Mouse (Mus musculus): ENCODE results near the gene Rassf2. TPM values are rescaled to one million over a fixed set of nuclear protein-coding genes. Genes with fewer than 3 reads are reported as not detected.

The Rassf2 gene
- total RNA-seq, 2 experiments from 2014 or later: 3.5 to 6.8 TPM

DNA sequence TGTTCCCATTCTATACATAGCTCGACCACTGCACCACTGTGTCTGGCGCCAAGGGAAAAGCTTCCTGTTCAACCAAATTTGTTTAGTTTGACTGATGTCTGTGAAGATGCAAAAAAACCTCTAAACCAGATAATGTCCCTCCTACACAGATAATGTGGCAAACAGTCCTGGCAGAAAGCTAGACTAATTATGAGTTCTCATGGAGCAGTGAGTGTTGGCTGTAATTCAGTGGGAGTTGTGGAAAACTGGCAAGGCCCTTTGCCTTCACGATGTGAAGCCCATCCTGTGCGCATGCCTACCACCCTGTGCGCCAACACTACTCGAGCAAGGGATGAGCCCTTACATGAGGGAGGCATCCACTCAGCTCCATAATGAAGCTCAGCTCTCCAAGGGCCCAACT, 84.3 kb downstream of the Rassf2 start:
- DNase-seq: no peak
- TF ChIP-seq CTCF (IDR thresholded peaks at IDR 0.05): no peak
- Histone ChIP-seq H3K27ac (no peak overlapping the region), H3K4me3 (no peak overlapping the region)
- intact Hi-C loops (cut with DNase I): loop anchor here (10.0 kb wide), 1 partner anchor 401 kb away; no protein-coding TSS in a partner anchor

DNA sequence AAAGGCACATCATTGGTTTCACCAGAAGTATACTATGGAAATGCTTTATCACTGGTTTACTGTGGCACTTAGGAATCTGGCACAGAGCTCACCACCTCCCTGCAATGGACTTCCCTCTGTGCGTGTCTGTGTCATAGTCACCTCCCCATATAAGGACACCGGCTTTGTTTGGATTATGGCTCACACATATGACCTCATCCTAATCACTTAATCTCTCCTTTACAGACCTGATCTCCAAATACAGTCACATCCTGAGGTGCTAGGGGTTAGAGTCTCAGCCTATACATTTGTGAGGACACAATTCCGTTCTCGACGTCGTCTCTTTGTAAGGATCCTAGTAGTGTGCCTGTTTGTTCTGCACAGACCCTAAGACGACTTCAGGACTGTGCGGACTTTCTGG, 84.8 kb downstream of the Rassf2 start:
- H3K27ac ChIP-seq: no peak overlapping the region
- no peak overlapping the region for H3K4me3 ChIP-seq
- DNase-seq: no peak
- intact Hi-C loops (cut with DNase I): loop anchor here (10.0 kb wide), 1 partner anchor 400 kb away; no protein-coding TSS in a partner anchor
- no peak for TF ChIP-seq CTCF (IDR thresholded peaks at IDR 0.05)

DNA sequence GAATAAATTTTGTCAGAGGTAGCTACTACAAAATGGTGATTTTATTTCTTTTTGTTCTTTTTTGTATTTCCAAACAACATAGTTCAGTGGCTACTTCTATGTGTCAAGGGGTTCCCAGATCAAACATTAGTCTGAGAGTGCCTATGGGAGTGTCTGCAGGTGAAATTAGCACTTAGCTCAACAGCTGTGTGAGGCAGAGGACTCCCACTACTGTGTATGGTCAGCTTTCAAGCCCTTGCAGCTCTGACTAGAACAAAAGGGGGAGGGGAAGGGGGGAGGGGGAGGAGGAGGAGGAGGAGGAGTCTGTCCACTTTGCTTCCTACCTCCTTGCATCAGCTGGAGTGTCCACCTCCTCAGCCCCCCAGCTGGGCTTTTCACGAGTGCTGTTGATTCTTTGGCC, 85.7 kb downstream of the Rassf2 start:
- Histone ChIP-seq H3K27ac (no peak overlapping the region), H3K4me3 (no peak overlapping the region)
- no peak for TF ChIP-seq CTCF (IDR thresholded peaks at IDR 0.05)
- intact Hi-C loops (cut with DNase I): loop anchor here (10.0 kb wide), 1 partner anchor 400 kb away; no protein-coding TSS in a partner anchor
- DNase-seq: no peak

DNA sequence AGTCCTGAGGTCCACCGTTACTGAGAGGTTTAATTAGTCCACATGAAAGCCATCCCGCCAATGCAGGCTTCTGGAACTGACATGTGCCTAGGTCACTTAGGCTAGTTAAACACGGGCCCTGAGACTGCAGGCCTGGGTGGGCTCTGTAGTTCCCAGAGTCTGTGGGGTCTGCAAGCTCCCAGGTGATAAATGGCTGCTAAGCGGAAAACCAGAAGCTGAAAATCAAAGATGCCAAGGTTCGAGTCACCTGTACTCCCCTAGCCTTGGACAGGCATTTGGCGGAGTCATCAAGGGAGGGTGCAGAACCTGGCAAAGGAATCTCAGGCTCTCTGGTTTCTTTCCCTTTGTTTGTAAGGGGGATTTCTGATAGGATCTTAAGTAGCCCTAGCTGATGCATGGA, 88.6 kb downstream of the Rassf2 start:
- H3K4me3 ChIP-seq: no peak overlapping the region
- intact Hi-C loops (cut with DNase I): loop anchor here (2.0 to 10.0 kb wide), 2 partner anchors 121 to 397 kb away; no protein-coding TSS in a partner anchor
- DNase-seq: no peak
- no peak overlapping the region for H3K27ac ChIP-seq
- TF ChIP-seq CTCF (IDR thresholded peaks at IDR 0.05): no peak

DNA sequence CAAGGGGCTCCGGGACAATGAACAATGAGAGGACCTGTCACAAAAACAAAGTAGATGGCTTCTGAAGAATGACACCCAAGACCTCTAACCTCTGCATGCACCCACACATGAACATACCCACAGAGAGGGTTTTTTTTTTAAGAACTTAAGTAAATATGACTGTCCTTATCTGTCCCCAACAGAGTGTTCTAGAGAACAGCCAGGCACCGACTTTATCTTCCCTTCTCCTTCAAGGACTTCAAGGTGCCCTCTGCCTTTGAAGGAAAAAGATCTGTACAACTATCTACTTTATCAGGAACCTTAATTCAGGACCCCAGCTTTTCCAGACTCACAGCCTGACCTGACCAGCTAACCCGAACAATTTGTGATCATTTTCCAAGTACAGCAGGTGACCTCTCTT, 89.6 kb downstream of the Rassf2 start:
- no peak overlapping the region for H3K4me3 ChIP-seq
- intact Hi-C loops (cut with DNase I): loop anchor here (2.0 to 10.0 kb wide), 2 partner anchors 120 to 396 kb away; no protein-coding TSS in a partner anchor
- H3K27ac ChIP-seq: no peak overlapping the region
- no peak for TF ChIP-seq CTCF (IDR thresholded peaks at IDR 0.05)
- no peak for DNase-seq

Other genes with a start within 250 kb of the Rassf2 start
- gene Erv3, start 170.5 kb downstream of the Rassf2 start, total RNA-seq (2021): not detected
- gene Prnp, start 120.3 kb downstream of the Rassf2 start, total RNA-seq (2021): 10 to 100 TPM; 79.9 to 89.5 TPM
- under 1 TPM in 1 of 2 experiments, not detected in 1; 0.11 TPM for gene Prn, start 120.3 kb downstream of the Rassf2 start, total RNA-seq (2021)
- under 1 TPM; 0.08 to 0.15 TPM for gene Prnd, start 79.4 kb downstream of the Rassf2 start, total RNA-seq (2021)
- gene Slc23a2, start 114.8 kb upstream of the Rassf2 start, total RNA-seq (2021): 10 to 100 TPM in 1 of 2 experiments, 1 to 10 TPM in 1; 7.7 to 10.8 TPM
- gene Tmem230, start 217.5 kb upstream of the Rassf2 start, total RNA-seq (2021): 10 to 100 TPM; 23.2 to 28.1 TPM
- gene Pcna, start 223.1 kb upstream of the Rassf2 start, total RNA-seq (2021): 10 to 100 TPM; 19.0 to 22.9 TPM
- 10 to 100 TPM; 13.0 to 17.7 TPM for gene Cds2, start 232.9 kb upstream of the Rassf2 start, total RNA-seq (2021)

All from gastrocnemius, adult 2 months (tissue).